Comparison of ENCODE assay signal across 12 mouse cellular contexts in genomic region chr3:38918926-38919325, GRCm38 (mm10). TPM values are rescaled to one million over a fixed set of nuclear protein-coding genes. Genes with fewer than 3 reads are reported as not detected.
DNase-seq lines count a peak whose midpoint lies in the region; ATAC-seq lines count a peak whose summit lies in the region.
"Had no signal": no experiment of that assay in that cellular context is flagged by ENCODE, and none has a peak within 500 bp of the region (broad histone marks: within the 10 kb centered on the region; RNA-seq: fewer than 3 reads in every experiment).

No protein-coding gene starts in this region.

- WGBS in forebrain, embryonic 12.5 days = 44% methylated on average over 2 of the region's 2 CpGs
- 37% methylated on average over 2 of the region's 2 CpGs for WGBS in forebrain, embryonic 14.5 days
- 73% methylated on average over 2 of the region's 2 CpGs for WGBS in kidney, embryonic 14.5 days
- WGBS in neural tube, embryonic 13.5 days = 61% methylated on average over 2 of the region's 2 CpGs
- 59% methylated on average over 2 of the region's 2 CpGs for WGBS in neural tube, embryonic 15.5 days

- H3K9ac ChIP-seq in forebrain, embryonic 12.5 days = no peak overlapping the region
- no peak overlapping the region for H3K9ac ChIP-seq in forebrain, embryonic 14.5 days (ENCODE audit: low read length)
- H3K9ac ChIP-seq in kidney, embryonic 14.5 days (ENCODE audit: low read depth, low read length) = no peak overlapping the region
- H3K9ac ChIP-seq in neural tube, embryonic 13.5 days = no peak overlapping the region
- no peak overlapping the region for H3K9ac ChIP-seq in neural tube, embryonic 15.5 days (replicated peaks)

- H3K4me1 ChIP-seq in forebrain, embryonic 12.5 days = peaks cover 9% of the 10 kb centered on the region
- peaks cover 1% of the 10 kb centered on the region; the same call in 1 of the 2 replicates for H3K4me1 ChIP-seq in forebrain, embryonic 14.5 days (ENCODE audit: control insufficient read depth, insufficient read depth, low read length)
- H3K4me1 ChIP-seq in kidney, embryonic 14.5 days (ENCODE audit: control insufficient read depth, insufficient read depth, low read length) = peaks cover 14% of the 10 kb centered on the region
- peaks cover 26% of the 10 kb centered on the region for H3K4me1 ChIP-seq in neural tube, embryonic 13.5 days (replicated peaks)
- peaks cover 16% of the 10 kb centered on the region for H3K4me1 ChIP-seq in neural tube, embryonic 15.5 days

- H3K27me3 ChIP-seq in forebrain, embryonic 12.5 days = no peaks in the 10 kb centered on the region
- H3K27me3 ChIP-seq in forebrain, embryonic 14.5 days (replicated peaks; ENCODE audit: control insufficient read depth, insufficient read depth, low read length) = no peaks in the 10 kb centered on the region
- no peaks in the 10 kb centered on the region for H3K27me3 ChIP-seq in kidney, embryonic 14.5 days (ENCODE audit: control insufficient read depth, insufficient read depth, low read length)
- H3K27me3 ChIP-seq in neural tube, embryonic 13.5 days = no peaks in the 10 kb centered on the region
- no peaks in the 10 kb centered on the region for H3K27me3 ChIP-seq in neural tube, embryonic 15.5 days (replicated peaks)

- no peak for ATAC-seq in forebrain, embryonic 12.5 days (ENCODE audit: low FRiP score)
- no peak for ATAC-seq in forebrain, embryonic 14.5 days
- ATAC-seq in kidney, embryonic 14.5 days (ENCODE audit: low FRiP score, low TSS enrichment) = no peak
- no peak for ATAC-seq in neural tube, embryonic 13.5 days (ENCODE audit: low read depth)
- ATAC-seq in neural tube, embryonic 15.5 days (ENCODE audit: low FRiP score) = peak; percentile 39; the same call in 1 of the 2 replicates

- DNase-seq in forebrain, embryonic 14.5 days (ENCODE audit: low spot score) = no peak
- DNase-seq in kidney, adult 11 months = no peak
- no peak for DNase-seq in neural tube, embryonic 10.5 days (ENCODE audit: extremely low spot score, low spot score)
- no peak for DNase-seq in urinary bladder, postnatal 10 days (ENCODE audit: low spot score)
- DNase-seq: B cell, adult 2 months; midbrain, embryonic 14.5 days; thymus, adult 2 months had no signal

- H3K27ac ChIP-seq in forebrain, embryonic 12.5 days = 0 out of 2 replicates have a peak overlapping the region, but pooled peaks have one; percentile 3
- no peak overlapping the region for H3K27ac ChIP-seq in forebrain, embryonic 14.5 days (ENCODE audit: low read depth, low read length)
- H3K27ac ChIP-seq in kidney, embryonic 14.5 days (ENCODE audit: low read depth, low read length) = peak overlapping the region; percentile 34; the same call in 1 of the 2 replicates
- peak overlapping the region; percentile 28; the same call in 1 of the 2 replicates for H3K27ac ChIP-seq in neural tube, embryonic 13.5 days (replicated peaks)
- H3K27ac ChIP-seq in neural tube, embryonic 15.5 days (replicated peaks) = peak overlapping the region; percentile 51; the same call in 1 of the 2 replicates

- H3K4me3 ChIP-seq in forebrain, embryonic 12.5 days (replicated peaks) = no peak overlapping the region
- no peak overlapping the region for H3K4me3 ChIP-seq in forebrain, embryonic 14.5 days (ENCODE audit: low read depth, low read length)
- H3K4me3 ChIP-seq in kidney, embryonic 14.5 days (ENCODE audit: low read length) = no peak overlapping the region
- H3K4me3 ChIP-seq in neural tube, embryonic 13.5 days = no peak overlapping the region
- H3K4me3 ChIP-seq in neural tube, embryonic 15.5 days (replicated peaks) = no peak overlapping the region
- H3K4me3 ChIP-seq: erythroblast, embryonic 14.5 days had no signal

- no peaks in the 10 kb centered on the region for H3K36me3 ChIP-seq in forebrain, embryonic 12.5 days (replicated peaks)
- H3K36me3 ChIP-seq in forebrain, embryonic 14.5 days (ENCODE audit: control insufficient read depth, insufficient read depth, low read length) = no peaks in the 10 kb centered on the region
- no peaks in the 10 kb centered on the region for H3K36me3 ChIP-seq in kidney, embryonic 14.5 days (ENCODE audit: control insufficient read depth, insufficient read depth, low read length)
- H3K36me3 ChIP-seq in neural tube, embryonic 13.5 days = 0 out of 2 replicates have a peak, but pooled peaks cover 6% of the 10 kb centered on the region
- H3K36me3 ChIP-seq in neural tube, embryonic 15.5 days = no peaks in the 10 kb centered on the region

- no peak overlapping the region for H3K4me2 ChIP-seq in forebrain, embryonic 12.5 days
- H3K4me2 ChIP-seq in forebrain, embryonic 14.5 days (ENCODE audit: low read length) = no peak overlapping the region
- H3K4me2 ChIP-seq in kidney, embryonic 14.5 days (replicated peaks; ENCODE audit: low read depth, low read length) = no peak overlapping the region
- no peak overlapping the region for H3K4me2 ChIP-seq in neural tube, embryonic 13.5 days
- no peak overlapping the region for H3K4me2 ChIP-seq in neural tube, embryonic 15.5 days

- no peaks in the 10 kb centered on the region for H3K9me3 ChIP-seq in forebrain, embryonic 12.5 days
- H3K9me3 ChIP-seq in forebrain, embryonic 14.5 days (replicated peaks; ENCODE audit: control insufficient read depth, low read length) = no peaks in the 10 kb centered on the region
- no peaks in the 10 kb centered on the region for H3K9me3 ChIP-seq in kidney, embryonic 14.5 days (ENCODE audit: control insufficient read depth, low read length)
- H3K9me3 ChIP-seq in neural tube, embryonic 13.5 days = no peaks in the 10 kb centered on the region
- no peaks in the 10 kb centered on the region for H3K9me3 ChIP-seq in neural tube, embryonic 15.5 days (replicated peaks)

RNA-seq across cellular contexts. Expression of gene Fat4, which starts 32.2 kb away (rescaled TPM):
- 14.2 and 15.6 TPM in 2 replicates for polyA plus RNA-seq in forebrain, embryonic 12.5 days (2016; fragmentation: Nextera tagmentation; extraction: Ambion mirVana)
- polyA plus RNA-seq in forebrain, embryonic 14.5 days (2014; fragmentation: Nextera tagmentation; extraction: Ambion mirVana) = 10.0 and 11.8 TPM in 2 replicates
- 10.0 and 14.1 TPM in 2 replicates for polyA plus RNA-seq in kidney, embryonic 14.5 days (2014; fragmentation: Nextera tagmentation; extraction: Ambion mirVana)
- polyA plus RNA-seq in neural tube, embryonic 13.5 days (2015; fragmentation: Nextera tagmentation; extraction: Ambion mirVana) = 11.5 and 13.8 TPM in 2 replicates
- polyA plus RNA-seq in neural tube, embryonic 15.5 days (2015; fragmentation: Nextera tagmentation; extraction: Ambion mirVana) = 10.6 and 11.8 TPM in 2 replicates
- polyA plus RNA-seq: erythroblast, embryonic 14.5 days had no signal
